Mouse (Mus musculus): ENCODE measurements around the gene Gm36210. TPM values are rescaled to one million over a fixed set of nuclear protein-coding genes. Genes with fewer than 3 reads are reported as not detected.

The Gm36210 gene
- polyA plus RNA-seq, 2 experiments, result 0.02 TPM; not detected in 1

- Histone ChIP-seq H3K27me3 (ENCODE audit: control insufficient read depth, insufficient read depth, low read length) (no peaks in the 10 kb centered on the region), H3K4me2 (ENCODE audit: low read depth) (peak overlapping the region; percentile 77), H3K4me1 (replicated peaks; ENCODE audit: control insufficient read depth in 2 of 2, insufficient read depth in 2 of 2, low read length in 1 of 2) (peaks cover 8 to 14% of the 10 kb centered on the region in 2 experiments), H3K9ac (replicated peaks) (peak overlapping the region; percentile 69), H3K36me3 (replicated peaks; ENCODE audit: control insufficient read depth, insufficient read depth, low read depth) (peaks cover 16% of the 10 kb centered on the region), H3K4me3 (ENCODE audit: insufficient read depth in 1 of 2, low read depth in 2 of 2, low read length in 2 of 2) (peak overlapping the region; percentile 72 to 100), H3K27ac (peak overlapping the region; percentile 78), H3K9me3 (ENCODE audit: control insufficient read depth, low read length) (no peaks in the 10 kb centered on the region)
- ATAC-seq (ENCODE audit: insufficient read depth) (peak; percentile 62), DNase-seq (ENCODE audit: low read depth in 3 of 3, low spot score in 3 of 3) (peak in 2 of 3 experiments; percentile 26 to 35)
- WGBS (ENCODE audit: insufficient replicate concordance), result 18% methylated on average over 14 of the region's 14 CpGs
- TF ChIP-seq CTCF (IDR thresholded peaks at IDR 0.05; ENCODE audit: low read depth) (no peak), EP300 (IDR thresholded peaks at IDR 0.05; ENCODE audit: low read depth) (no peak)
Measured at GRCm38 (mm10) chr7:4915669-4916416, 9.5 kb upstream of the Gm36210 start.

- Histone ChIP-seq H3K27me3 (ENCODE audit: control insufficient read depth, insufficient read depth, low read length) (no peaks in the 10 kb centered on the region), H3K4me1 (replicated peaks; ENCODE audit: control insufficient read depth in 2 of 2, insufficient read depth in 2 of 2, low read length in 1 of 2) (peaks cover 8 to 14% of the 10 kb centered on the region in 2 experiments), H3K36me3 (replicated peaks; ENCODE audit: control insufficient read depth, insufficient read depth, low read depth) (peaks cover 12% of the 10 kb centered on the region; the same call in 1 of the 2 replicates), H3K9ac (replicated peaks) (peak within 1 kb of the TSS; percentile 69), H3K9me3 (ENCODE audit: control insufficient read depth, low read length) (no peaks in the 10 kb centered on the region), H3K4me3 (ENCODE audit: insufficient read depth in 1 of 2, low read depth in 2 of 2, low read length in 2 of 2) (peak within 1 kb of the TSS; percentile 72 to 100), H3K4me2 (ENCODE audit: low read depth) (peak within 1 kb of the TSS; percentile 77), H3K27ac (peak within 1 kb of the TSS; percentile 78)
- under 1% methylated on average over 54 of the region's 56 CpGs for WGBS (ENCODE audit: insufficient replicate concordance)
- TF ChIP-seq CTCF (IDR thresholded peaks at IDR 0.05; ENCODE audit: low read depth) (no peak), EP300 (IDR thresholded peaks at IDR 0.05; ENCODE audit: low read depth) (no peak)
- DNase-seq (ENCODE audit: low read depth in 3 of 3, low spot score in 3 of 3) (peak; percentile 86 to 89 (median 87)), ATAC-seq (ENCODE audit: insufficient read depth) (peak; percentile 89)
Measured at GRCm38 (mm10) chr7:4915007-4915665, 8.8 kb upstream of the Gm36210 start, which contains the start of gene Zfp628. Gene Zfp628, plus strand, starts transcription at chr7:4915217.

- H3K36me3 ChIP-seq (replicated peaks; ENCODE audit: control insufficient read depth, insufficient read depth, low read depth), result no peaks in the 10 kb centered on the region
- DNase-seq (ENCODE audit: low read depth in 3 of 3, low spot score in 3 of 3) (no peak), ATAC-seq (ENCODE audit: insufficient read depth) (no peak)
- no peak overlapping the region for H3K9ac ChIP-seq (replicated peaks)
- H3K4me2 ChIP-seq (ENCODE audit: low read depth), result no peak overlapping the region
- WGBS (ENCODE audit: insufficient replicate concordance), result 50% methylated on average over 5 of the region's 5 CpGs
- no peaks in the 10 kb centered on the region for H3K27me3 ChIP-seq (ENCODE audit: control insufficient read depth, insufficient read depth, low read length)
- H3K4me1 ChIP-seq (replicated peaks; ENCODE audit: control insufficient read depth in 2 of 2, insufficient read depth in 2 of 2, low read length in 1 of 2), result peaks cover 8 to 14% of the 10 kb centered on the region in 2 experiments
- H3K9me3 ChIP-seq (ENCODE audit: control insufficient read depth, low read length), result no peaks in the 10 kb centered on the region
- no peak overlapping the region for H3K27ac ChIP-seq
- H3K4me3 ChIP-seq (ENCODE audit: insufficient read depth in 1 of 2, low read depth in 2 of 2, low read length in 2 of 2), result no peak overlapping the region
- TF ChIP-seq CTCF (IDR thresholded peaks at IDR 0.05; ENCODE audit: low read depth) (no peak), EP300 (IDR thresholded peaks at IDR 0.05; ENCODE audit: low read depth) (no peak)
Measured at GRCm38 (mm10) chr7:4912248-4912647, 5.9 kb upstream of the Gm36210 start.

- no peaks in the 10 kb centered on the region for H3K27me3 ChIP-seq (ENCODE audit: control insufficient read depth, insufficient read depth, low read length)
- no peak overlapping the region for H3K4me2 ChIP-seq (ENCODE audit: low read depth)
- H3K9me3 ChIP-seq (ENCODE audit: control insufficient read depth, low read length), result no peaks in the 10 kb centered on the region
- no peaks in the 10 kb centered on the region for H3K36me3 ChIP-seq (replicated peaks; ENCODE audit: control insufficient read depth, insufficient read depth, low read depth)
- DNase-seq (ENCODE audit: low read depth in 3 of 3, low spot score in 3 of 3) (no peak), ATAC-seq (ENCODE audit: insufficient read depth) (no peak)
- WGBS (ENCODE audit: insufficient replicate concordance), result 35% methylated on average over 9 of the region's 9 CpGs
- H3K27ac ChIP-seq, result no peak overlapping the region
- no peak overlapping the region for H3K9ac ChIP-seq (replicated peaks)
- no peak overlapping the region for H3K4me3 ChIP-seq (ENCODE audit: insufficient read depth in 1 of 2, low read depth in 2 of 2, low read length in 2 of 2)
- peaks cover 8 to 12% of the 10 kb centered on the region in 2 experiments for H3K4me1 ChIP-seq (replicated peaks; ENCODE audit: control insufficient read depth in 2 of 2, insufficient read depth in 2 of 2, low read length in 1 of 2)
- TF ChIP-seq EP300 (IDR thresholded peaks at IDR 0.05; ENCODE audit: low read depth) (no peak), CTCF (IDR thresholded peaks at IDR 0.05; ENCODE audit: low read depth) (peak; percentile 71)
Measured at GRCm38 (mm10) chr7:4911561-4911960, 5.2 kb upstream of the Gm36210 start.

- no peak for ATAC-seq (ENCODE audit: insufficient read depth)
- no peak overlapping the region for H3K27ac ChIP-seq
- no peaks in the 10 kb centered on the region for H3K36me3 ChIP-seq (replicated peaks; ENCODE audit: control insufficient read depth, insufficient read depth, low read depth)
- no peak for DNase-seq (ENCODE audit: low read depth in 3 of 3, low spot score in 3 of 3)
- H3K4me3 ChIP-seq (ENCODE audit: insufficient read depth in 1 of 2, low read depth in 2 of 2, low read length in 2 of 2), result no peak overlapping the region
- H3K9ac ChIP-seq (replicated peaks), result no peak overlapping the region
- 59% methylated on average over 9 of the region's 9 CpGs for WGBS (ENCODE audit: insufficient replicate concordance)
- H3K9me3 ChIP-seq (ENCODE audit: control insufficient read depth, low read length), result no peaks in the 10 kb centered on the region
- H3K27me3 ChIP-seq (ENCODE audit: control insufficient read depth, insufficient read depth, low read length), result no peaks in the 10 kb centered on the region
- TF ChIP-seq EP300 (IDR thresholded peaks at IDR 0.05; ENCODE audit: low read depth), result no peak
- no peak for TF ChIP-seq CTCF (IDR thresholded peaks at IDR 0.05; ENCODE audit: low read depth)
- peaks cover 10 to 15% of the 10 kb centered on the region in 2 experiments for H3K4me1 ChIP-seq (replicated peaks; ENCODE audit: control insufficient read depth in 2 of 2, insufficient read depth in 2 of 2, low read length in 1 of 2)
- H3K4me2 ChIP-seq (ENCODE audit: low read depth), result no peak overlapping the region
Measured at GRCm38 (mm10) chr7:4902404-4902803, 3.9 kb downstream of the Gm36210 start.

Data from liver, embryonic 14.5 days (tissue).